Mouse (Mus musculus) forebrain, embryonic 15.5 days (tissue): ENCODE results near the gene Tnrc6b. TPM values are rescaled to one million over a fixed set of nuclear protein-coding genes. Genes with fewer than 3 reads are reported as not detected.

ENCODE experiments used
- ATAC-seq: fragments of 200-750 bp; cut with Nextera tagmentation; replicated peaks from 2 replicates; pipeline ENCODE4 v1.8.0; 2017; ENCODE audit warnings: mild to moderate bottlenecking, moderate TSS enrichment, moderate library complexity
- H3K27ac ChIP-seq: fragments of 300-500 bp; sonication (generic); replicated peaks from 2 replicates; pipeline ENCODE4 v1.5.1; 2015; ENCODE audit warnings: mild to moderate bottlenecking, inconsistent platforms
- H3K27me3 ChIP-seq: fragments of 300-500 bp; sonication (generic); 2 replicates; pipeline ENCODE4 v1.6.1; 2015; ENCODE audit warnings: inconsistent platforms
- H3K36me3 ChIP-seq: fragments of 300-500 bp; sonication (generic); 2 replicates; pipeline ENCODE4 v1.6.1; 2015; ENCODE audit warnings: mild to moderate bottlenecking, inconsistent platforms
- H3K4me1 ChIP-seq: fragments of 300-500 bp; sonication (generic); 2 replicates; pipeline ENCODE4 v1.6.1; 2015; ENCODE audit warnings: inconsistent platforms
- H3K4me2 ChIP-seq: fragments of 300-500 bp; sonication (generic); replicated peaks from 2 replicates; pipeline ENCODE4 v1.6.1; 2015; ENCODE audit warnings: mild to moderate bottlenecking, inconsistent platforms
- H3K4me3 ChIP-seq: fragments of 300-500 bp; sonication (generic); 2 replicates; pipeline ENCODE4 v1.5.1; 2015; ENCODE audit warnings: mild to moderate bottlenecking, inconsistent platforms
- H3K9ac ChIP-seq: fragments of 300-500 bp; sonication (generic); replicated peaks from 2 replicates; pipeline ENCODE4 v1.6.1; 2015; ENCODE audit warnings: mild to moderate bottlenecking, inconsistent platforms
- H3K9me3 ChIP-seq: fragments of 300-500 bp; sonication (generic); 2 replicates; pipeline ENCODE4 v1.6.1; 2016; ENCODE audit warnings: inconsistent platforms
- WGBS: fragments of 180-500 bp; shearing (Covaris S2); methylation state at CpG from one replicate; pipeline ENCODE4 v1.1.7; 2015; ENCODE audit warnings: mixed read lengths; 5-methylcytosine and 5-hydroxymethylcytosine counted together
- polyA plus RNA-seq: library from polyadenylated mRNA; unstranded; fragments of >200 nt; fragmentation: Nextera tagmentation; extraction: Ambion mirVana; gene quantifications from 2 replicates; pipeline ENCODE4 v1.2.1, GENCODE M21; 2015

Gene Tnrc6b
- polyA plus RNA-seq, 1 experiment from 2014 or later, result 34.2 TPM

DNA sequence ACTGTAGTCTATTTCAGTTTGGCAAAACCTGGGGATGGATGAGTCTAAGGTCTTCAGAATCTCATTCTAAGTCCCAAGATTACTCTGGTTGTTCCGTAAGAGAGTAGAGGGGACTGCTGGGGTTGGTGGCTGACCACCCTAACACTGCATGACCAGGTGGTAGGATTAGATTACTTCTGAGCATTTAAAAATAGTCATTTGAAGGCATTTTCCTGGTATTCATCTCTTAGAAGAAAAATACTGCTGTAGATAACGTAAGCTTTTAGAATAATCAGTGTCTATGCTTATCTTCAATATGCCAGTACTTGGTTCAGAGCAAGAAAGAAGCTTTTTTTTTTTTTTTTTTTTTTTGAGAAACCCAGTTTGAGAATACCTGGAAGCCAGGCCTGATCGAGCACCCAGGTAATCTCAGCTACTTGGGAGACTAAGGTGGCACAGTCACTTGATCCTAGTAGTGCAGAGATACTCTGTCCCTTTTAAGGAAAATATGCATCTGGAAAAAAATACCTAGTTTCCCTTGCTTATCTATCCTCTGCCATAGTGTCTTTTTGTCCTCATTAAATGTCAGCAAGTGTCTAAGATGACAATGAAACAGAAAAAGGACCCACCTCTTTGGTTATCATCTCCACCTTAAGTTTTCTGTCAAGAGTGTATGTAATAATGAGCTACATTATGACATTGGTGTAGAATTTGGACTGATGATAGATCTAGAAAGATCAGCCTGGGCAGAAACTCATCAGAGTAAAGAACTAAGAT lies 33.7 kb downstream of the Tnrc6b start:
- no peaks in the 10 kb centered on the region for H3K36me3 ChIP-seq
- H3K27ac ChIP-seq, result no peak overlapping the region
- H3K27me3 ChIP-seq, result no peaks in the 10 kb centered on the region
- WGBS, result 87% methylated on average over 3 of the region's 3 CpGs
- H3K9ac ChIP-seq, result no peak overlapping the region
- H3K9me3 ChIP-seq, result no peaks in the 10 kb centered on the region
- no peak overlapping the region for H3K4me2 ChIP-seq
- H3K4me1 ChIP-seq, result no peaks in the 10 kb centered on the region
- H3K4me3 ChIP-seq, result no peak overlapping the region
- no peak for ATAC-seq

DNA sequence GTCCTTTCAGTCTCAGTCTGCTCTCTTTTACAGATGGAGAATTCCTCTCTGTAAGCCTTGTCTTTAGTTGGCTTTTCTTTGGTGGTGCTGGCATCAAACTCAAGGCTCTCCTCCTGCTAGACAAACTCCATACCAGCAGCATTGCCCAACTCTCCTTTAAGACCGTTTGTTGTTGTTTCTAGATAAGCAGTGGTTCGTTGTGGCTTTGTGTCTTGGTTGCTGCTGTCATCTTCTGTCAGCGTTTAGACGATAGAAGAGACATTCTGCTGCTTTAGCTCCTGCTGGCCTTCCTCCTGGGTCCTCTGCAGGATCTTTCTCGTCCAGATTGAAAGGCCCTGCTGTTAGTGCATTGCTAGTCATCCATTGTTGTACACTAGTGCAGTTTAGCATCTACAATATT lies 37.9 kb downstream of the Tnrc6b start:
- Histone ChIP-seq H3K4me3 (no peak overlapping the region), H3K9me3 (no peaks in the 10 kb centered on the region), H3K36me3 (no peaks in the 10 kb centered on the region), H3K9ac (no peak overlapping the region), H3K27ac (no peak overlapping the region), H3K27me3 (no peaks in the 10 kb centered on the region), H3K4me2 (no peak overlapping the region), H3K4me1 (no peaks in the 10 kb centered on the region)
- no peak for ATAC-seq
- WGBS, result 71% methylated on average over 5 of the region's 5 CpGs

DNA sequence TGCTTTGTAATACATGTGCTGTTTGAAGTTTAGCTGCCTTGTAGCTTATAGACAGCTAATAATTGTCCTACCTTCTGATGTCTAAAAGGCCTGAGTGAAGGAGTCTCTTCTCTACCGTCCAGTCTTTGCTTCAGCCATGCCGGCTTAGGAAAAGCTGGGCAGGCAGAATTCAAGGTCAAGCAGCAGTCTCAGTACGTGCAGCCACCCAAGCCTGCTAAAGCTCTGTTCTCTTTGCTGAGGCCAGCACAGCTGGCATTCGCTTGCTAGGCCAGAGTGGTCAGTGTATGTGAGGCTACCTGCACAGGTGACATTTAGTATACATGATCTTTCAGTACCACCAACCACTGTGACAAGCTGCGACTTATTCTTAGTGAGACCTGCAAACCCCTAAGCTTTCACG lies 42.2 kb downstream of the Tnrc6b start:
- no peak for ATAC-seq
- no peak overlapping the region for H3K9ac ChIP-seq
- H3K4me2 ChIP-seq, result no peak overlapping the region
- H3K4me3 ChIP-seq, result no peak overlapping the region
- H3K27me3 ChIP-seq, result no peaks in the 10 kb centered on the region
- H3K27ac ChIP-seq, result 0 out of 2 replicates have a peak overlapping the region, but pooled peaks have one; percentile 3
- H3K36me3 ChIP-seq, result no peaks in the 10 kb centered on the region
- H3K9me3 ChIP-seq, result no peaks in the 10 kb centered on the region
- H3K4me1 ChIP-seq, result no peaks in the 10 kb centered on the region
- 76% methylated on average over 6 of the region's 6 CpGs for WGBS

DNA sequence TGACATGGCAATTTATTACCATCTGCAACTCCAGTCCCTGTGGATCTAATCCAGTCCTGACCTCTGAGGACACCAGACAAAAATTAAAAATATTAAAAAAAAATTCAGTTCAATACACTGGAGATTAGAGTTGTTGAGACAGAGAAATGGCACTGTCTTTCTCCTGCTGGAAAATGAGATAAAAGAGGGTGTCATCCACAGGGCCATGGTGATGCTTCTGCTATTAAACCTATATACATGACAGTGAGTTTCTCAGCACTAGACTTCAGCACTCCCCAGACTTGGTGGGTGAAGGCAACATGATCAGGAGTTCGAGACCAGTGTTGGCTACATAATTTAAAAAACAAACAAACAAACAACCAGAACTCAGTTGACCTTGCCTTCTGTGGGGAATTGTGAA lies 43.0 kb downstream of the Tnrc6b start:
- ATAC-seq, result no peak
- no peak overlapping the region for H3K9ac ChIP-seq
- no peak overlapping the region for H3K27ac ChIP-seq
- no peak overlapping the region for H3K4me2 ChIP-seq
- H3K9me3 ChIP-seq, result no peaks in the 10 kb centered on the region
- no peak overlapping the region for H3K4me3 ChIP-seq
- no peaks in the 10 kb centered on the region for H3K4me1 ChIP-seq
- no peaks in the 10 kb centered on the region for H3K36me3 ChIP-seq
- 97% methylated on average over 1 of the region's 1 CpGs for whole genome bisulfite sequencing
- H3K27me3 ChIP-seq, result no peaks in the 10 kb centered on the region

DNA sequence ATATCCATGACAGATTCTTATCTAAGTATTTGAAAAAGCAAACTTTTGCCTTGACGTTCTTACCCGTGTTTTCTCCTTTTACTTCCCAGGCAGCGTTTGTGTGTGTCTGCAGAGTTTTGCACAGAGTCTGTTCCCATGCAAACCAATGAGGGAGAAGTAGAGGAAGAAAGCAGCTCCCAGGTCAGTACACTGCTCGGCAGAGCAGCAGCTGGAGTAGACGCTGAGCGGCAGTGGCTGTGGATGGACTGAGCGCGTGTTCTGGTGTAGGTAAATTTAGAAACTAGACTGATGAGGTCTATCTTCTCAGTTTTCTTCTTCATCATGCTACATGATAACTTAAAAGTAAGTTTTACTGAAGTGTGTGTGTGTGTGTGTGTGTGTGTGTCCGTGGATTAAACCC lies 48.3 kb downstream of the Tnrc6b start:
- H3K4me3 ChIP-seq, result no peak overlapping the region
- H3K4me2 ChIP-seq, result no peak overlapping the region
- peaks cover 3% of the 10 kb centered on the region; the same call in 1 of the 2 replicates for H3K36me3 ChIP-seq
- no peak for ATAC-seq
- H3K27ac ChIP-seq, result no peak overlapping the region
- WGBS, result 93% methylated on average over 9 of the region's 9 CpGs
- H3K9ac ChIP-seq, result no peak overlapping the region
- H3K9me3 ChIP-seq, result no peaks in the 10 kb centered on the region
- no peaks in the 10 kb centered on the region for H3K27me3 ChIP-seq
- H3K4me1 ChIP-seq, result no peaks in the 10 kb centered on the region

DNA sequence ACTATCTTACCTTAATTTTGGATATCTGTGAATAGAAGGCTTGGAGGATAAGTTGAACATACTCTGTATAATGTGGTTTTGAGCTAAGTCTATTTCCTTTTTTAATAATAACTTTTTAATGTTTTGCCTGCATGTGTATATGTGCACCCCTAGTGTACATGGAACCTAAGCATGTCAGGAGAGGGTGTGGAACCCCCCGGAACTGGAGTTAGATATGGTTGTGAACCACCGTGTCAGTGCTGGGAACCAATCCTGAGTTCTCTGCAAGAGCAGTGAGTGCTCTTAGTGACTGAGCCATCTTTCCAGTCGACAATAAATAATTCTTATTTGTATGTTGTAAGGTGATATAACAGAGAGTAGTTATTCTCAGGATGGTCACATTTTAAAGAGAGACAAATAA lies 49.4 kb downstream of the Tnrc6b start:
- Histone ChIP-seq H3K4me2 (no peak overlapping the region), H3K9ac (no peak overlapping the region), H3K9me3 (no peaks in the 10 kb centered on the region), H3K27ac (no peak overlapping the region), H3K4me3 (no peak overlapping the region), H3K27me3 (no peaks in the 10 kb centered on the region), H3K4me1 (no peaks in the 10 kb centered on the region), H3K36me3 (peaks cover 3% of the 10 kb centered on the region; the same call in 1 of the 2 replicates)
- ATAC-seq, result no peak
- WGBS, result 85% methylated on average over 3 of the region's 3 CpGs

DNA sequence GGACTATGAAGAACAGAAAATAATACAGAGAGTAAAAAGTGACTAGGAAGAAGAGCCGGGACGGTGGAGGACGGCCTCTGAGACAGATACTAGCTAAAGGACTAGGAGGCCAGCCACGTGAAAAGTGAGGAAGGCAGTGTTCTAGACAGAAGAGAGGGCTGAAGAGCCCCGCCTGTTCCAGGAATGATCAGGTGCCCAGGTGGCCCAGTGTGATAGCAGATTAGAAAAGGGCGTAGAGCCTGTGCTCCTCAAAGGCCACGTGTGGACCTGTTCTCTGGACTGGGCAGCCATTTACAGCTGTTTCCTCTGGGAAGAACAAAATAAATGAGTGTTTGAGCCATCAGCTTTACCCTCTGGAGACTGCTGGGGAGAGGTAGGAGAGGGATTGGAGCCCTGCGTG lies 49.8 kb downstream of the Tnrc6b start:
- no peak overlapping the region for H3K9ac ChIP-seq
- H3K36me3 ChIP-seq, result peaks cover 3% of the 10 kb centered on the region; the same call in 1 of the 2 replicates
- H3K4me2 ChIP-seq, result no peak overlapping the region
- H3K27me3 ChIP-seq, result no peaks in the 10 kb centered on the region
- no peaks in the 10 kb centered on the region for H3K9me3 ChIP-seq
- ATAC-seq, result no peak
- H3K4me1 ChIP-seq, result no peaks in the 10 kb centered on the region
- H3K4me3 ChIP-seq, result no peak overlapping the region
- WGBS, result 69% methylated on average over 8 of the region's 8 CpGs
- no peak overlapping the region for H3K27ac ChIP-seq

DNA sequence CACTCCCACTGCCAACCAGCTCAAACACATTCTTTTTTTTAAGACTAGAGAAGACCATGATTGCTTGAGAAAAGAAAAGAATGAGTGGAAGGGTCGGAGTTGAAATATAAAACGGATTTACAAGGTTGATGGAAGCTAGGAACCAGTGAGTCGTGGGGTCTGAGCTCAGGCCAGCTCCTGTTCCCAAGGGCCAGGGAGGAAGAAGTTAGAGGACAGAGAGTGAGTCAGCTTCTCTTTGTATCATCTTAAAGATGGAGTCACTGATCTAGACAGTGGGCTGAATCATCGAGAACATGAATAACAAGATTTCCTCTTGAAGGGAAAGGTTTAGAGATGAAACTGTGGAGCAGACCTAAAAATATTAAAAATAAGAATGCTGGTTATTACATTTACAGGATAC lies 51.5 kb downstream of the Tnrc6b start:
- Histone ChIP-seq H3K9ac (no peak overlapping the region), H3K4me1 (no peaks in the 10 kb centered on the region), H3K4me3 (no peak overlapping the region), H3K4me2 (no peak overlapping the region), H3K36me3 (peaks cover 3% of the 10 kb centered on the region; the same call in 1 of the 2 replicates), H3K27me3 (no peaks in the 10 kb centered on the region), H3K27ac (no peak overlapping the region), H3K9me3 (no peaks in the 10 kb centered on the region)
- 91% methylated on average over 4 of the region's 4 CpGs for WGBS
- no peak for ATAC-seq

DNA sequence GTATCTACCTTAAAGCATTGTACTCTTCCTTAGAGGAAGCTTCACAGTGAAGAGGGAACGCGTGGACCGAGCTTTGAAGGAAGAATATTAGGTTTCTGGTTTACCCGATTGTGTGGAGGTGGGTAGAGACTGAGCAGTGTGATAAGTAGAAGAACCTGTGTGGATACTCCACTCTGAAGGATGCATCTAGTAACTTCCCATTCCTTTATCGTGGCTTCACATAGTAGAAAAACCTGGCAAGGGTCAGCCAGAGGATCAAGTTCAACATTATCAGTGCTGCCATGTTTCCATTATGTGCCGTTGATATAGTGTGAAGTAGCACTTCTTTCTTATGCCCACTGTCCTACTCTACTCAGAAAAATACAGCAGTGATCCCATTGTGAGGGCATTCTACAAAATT lies 53.6 kb downstream of the Tnrc6b start:
- H3K9me3 ChIP-seq, result no peaks in the 10 kb centered on the region
- H3K9ac ChIP-seq, result no peak overlapping the region
- H3K36me3 ChIP-seq, result no peaks in the 10 kb centered on the region
- no peaks in the 10 kb centered on the region for H3K27me3 ChIP-seq
- no peak overlapping the region for H3K27ac ChIP-seq
- 97% methylated on average over 6 of the region's 6 CpGs for WGBS
- no peaks in the 10 kb centered on the region for H3K4me1 ChIP-seq
- H3K4me2 ChIP-seq, result no peak overlapping the region
- ATAC-seq, result no peak
- no peak overlapping the region for H3K4me3 ChIP-seq

DNA sequence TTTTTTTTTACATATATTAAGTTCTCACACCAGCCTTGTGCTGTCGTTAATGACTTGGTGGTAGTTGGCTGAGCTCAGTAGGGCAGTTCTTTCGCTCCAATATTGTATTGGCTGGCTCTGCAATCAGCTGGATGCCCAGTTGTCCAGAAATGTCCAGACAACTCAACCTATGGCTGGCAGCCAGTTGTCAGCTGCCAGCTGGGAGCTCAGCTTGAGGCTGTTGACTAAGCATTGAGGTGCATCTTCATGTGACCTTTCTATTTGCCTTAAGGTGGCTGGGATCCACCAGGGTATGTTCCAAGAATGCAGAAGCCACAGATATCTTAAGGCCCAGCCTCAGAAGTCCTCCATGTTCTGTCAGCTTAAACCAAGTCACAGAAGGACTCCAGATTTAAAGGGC lies 54.3 kb downstream of the Tnrc6b start:
- H3K27ac ChIP-seq, result no peak overlapping the region
- no peak overlapping the region for H3K4me2 ChIP-seq
- no peaks in the 10 kb centered on the region for H3K27me3 ChIP-seq
- no peak overlapping the region for H3K4me3 ChIP-seq
- WGBS, result 74% methylated on average over 2 of the region's 2 CpGs
- no peak for ATAC-seq
- no peaks in the 10 kb centered on the region for H3K9me3 ChIP-seq
- no peak overlapping the region for H3K9ac ChIP-seq
- no peaks in the 10 kb centered on the region for H3K4me1 ChIP-seq
- no peaks in the 10 kb centered on the region for H3K36me3 ChIP-seq

DNA sequence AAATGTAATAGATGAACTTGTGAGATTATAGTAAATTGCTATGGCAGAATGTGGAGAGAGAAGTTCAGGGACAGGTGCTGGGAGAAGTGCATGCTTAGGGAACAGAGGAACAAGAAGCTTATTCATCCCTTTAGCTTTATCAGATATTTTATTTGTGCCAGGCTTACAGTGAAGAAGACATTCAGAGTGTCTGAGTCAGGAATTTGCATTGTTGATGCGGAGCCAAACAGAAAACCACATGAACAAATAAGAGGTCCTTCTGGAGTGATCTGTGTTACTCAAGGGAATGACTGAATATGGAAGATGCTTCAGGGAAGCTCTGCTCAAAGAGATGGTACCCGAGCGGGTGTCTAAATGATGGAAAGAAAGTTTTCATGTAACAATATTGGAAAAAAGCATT lies 57.1 kb downstream of the Tnrc6b start:
- Histone ChIP-seq H3K27ac (no peak overlapping the region), H3K4me1 (no peaks in the 10 kb centered on the region), H3K36me3 (no peaks in the 10 kb centered on the region), H3K4me2 (no peak overlapping the region), H3K9ac (no peak overlapping the region), H3K4me3 (no peak overlapping the region), H3K9me3 (no peaks in the 10 kb centered on the region), H3K27me3 (no peaks in the 10 kb centered on the region)
- no peak for ATAC-seq
- WGBS, result 90% methylated on average over 3 of the region's 3 CpGs

DNA sequence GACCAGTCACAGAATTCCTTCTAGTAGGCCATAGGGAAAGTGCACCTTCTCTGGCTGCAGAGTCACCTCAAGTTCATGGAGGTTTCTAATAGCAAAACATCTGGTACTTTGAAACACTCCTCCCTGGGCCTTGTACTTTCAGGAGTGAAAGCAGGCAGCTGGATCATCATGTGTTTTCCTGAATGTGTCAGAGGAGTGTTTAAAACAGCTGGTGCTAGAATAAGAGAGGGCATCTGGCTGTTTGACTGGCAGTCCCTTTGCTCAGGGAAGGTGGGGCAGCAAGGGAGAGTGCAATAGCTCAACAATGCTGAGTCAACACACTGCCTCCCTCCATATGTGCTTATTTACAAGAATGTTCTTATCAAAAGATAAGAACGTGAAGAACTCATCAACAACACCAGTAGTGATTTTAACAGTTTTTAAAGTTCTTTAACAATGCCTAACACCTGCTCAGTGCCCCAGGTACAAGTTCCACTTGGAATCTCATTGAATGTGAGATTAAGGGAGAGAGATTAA lies 60.9 kb downstream of the Tnrc6b start:
- Histone ChIP-seq H3K9me3 (no peaks in the 10 kb centered on the region), H3K4me1 (no peaks in the 10 kb centered on the region), H3K36me3 (no peaks in the 10 kb centered on the region), H3K27me3 (no peaks in the 10 kb centered on the region), H3K9ac (no peak overlapping the region), H3K27ac (no peak overlapping the region), H3K4me3 (no peak overlapping the region), H3K4me2 (no peak overlapping the region)
- no peak for ATAC-seq
- 45% methylated on average over 1 of the region's 1 CpGs for WGBS

DNA sequence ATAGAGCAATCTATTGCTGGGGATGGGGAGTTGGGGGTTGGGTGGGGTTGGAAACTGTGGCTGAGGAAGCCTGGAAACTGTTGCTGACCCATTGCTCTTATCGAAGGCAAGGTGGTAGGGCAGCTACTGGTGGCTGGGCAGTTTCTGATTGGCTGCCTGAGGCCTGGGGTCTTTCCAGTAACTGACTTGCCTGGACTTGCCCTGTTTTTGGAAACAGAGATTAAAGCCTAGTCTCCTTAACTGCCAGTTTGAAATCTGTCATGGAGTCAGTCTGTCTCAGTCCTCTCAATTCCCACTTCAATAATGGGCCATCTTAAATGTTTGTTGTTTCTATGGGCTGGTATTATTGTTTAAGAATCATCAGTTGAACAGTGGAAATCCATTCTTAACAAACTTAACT lies 63.6 kb downstream of the Tnrc6b start:
- Histone ChIP-seq H3K27me3 (no peaks in the 10 kb centered on the region), H3K4me2 (no peak overlapping the region), H3K4me1 (no peaks in the 10 kb centered on the region), H3K9ac (no peak overlapping the region), H3K9me3 (no peaks in the 10 kb centered on the region), H3K36me3 (no peaks in the 10 kb centered on the region), H3K27ac (no peak overlapping the region), H3K4me3 (no peak overlapping the region)
- ATAC-seq, result no peak
- 100% methylated on average over 1 of the region's 1 CpGs for WGBS
